ENCODE assay signal across 10 mouse cellular contexts in the genomic region with DNA sequence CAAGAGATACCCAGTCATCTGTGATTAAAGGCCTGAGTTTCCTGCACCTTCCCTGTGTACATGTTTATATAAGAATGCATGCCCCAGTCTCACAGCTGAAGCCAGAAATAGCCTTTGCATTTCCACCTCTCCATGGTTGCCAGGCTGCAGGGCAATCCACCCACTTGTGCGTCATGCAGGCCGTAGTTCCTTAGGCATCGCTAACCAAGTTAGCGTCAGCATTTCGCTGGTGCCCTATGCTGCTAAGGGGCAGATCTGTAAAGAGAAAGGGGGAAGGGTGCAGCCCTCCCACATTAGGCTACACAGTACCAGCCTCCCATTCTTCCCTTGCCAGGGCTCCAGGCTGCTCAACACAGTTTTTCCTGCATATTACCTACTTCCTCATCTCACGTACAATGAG.
DNase-seq lines count a peak whose midpoint lies in the region; ATAC-seq and TF ChIP-seq lines count a peak whose summit lies in the region.
"Had no signal": no experiment of that assay in that cellular context is flagged by ENCODE, and none has a peak within 500 bp of the region (broad histone marks: within the 10 kb centered on the region; RNA-seq: fewer than 3 reads in every experiment).

No protein-coding gene starts in this region.

- no peaks in the 10 kb centered on the region for H3K36me3 ChIP-seq in kidney, postnatal 0 days (ENCODE audit: insufficient read depth, low read length)
- no peaks in the 10 kb centered on the region for H3K36me3 ChIP-seq in kidney, embryonic 15.5 days
- H3K36me3 ChIP-seq in heart, embryonic 11.5 days (ENCODE audit: control insufficient read depth, insufficient read depth, low read length), result no peaks in the 10 kb centered on the region

- no peak for ATAC-seq in kidney, postnatal 0 days (replicated peaks; ENCODE audit: low FRiP score, low read depth)
- ATAC-seq in kidney, embryonic 15.5 days (replicated peaks; ENCODE audit: low FRiP score), result no peak
- ATAC-seq in heart, embryonic 11.5 days (replicated peaks; ENCODE audit: insufficient number of reproducible peaks, low FRiP score, low TSS enrichment), result no peak

- H3K4me2 ChIP-seq in kidney, postnatal 0 days (ENCODE audit: low read length), result no peak overlapping the region
- H3K4me2 ChIP-seq in kidney, embryonic 15.5 days, result no peak overlapping the region
- H3K4me2 ChIP-seq in heart, embryonic 11.5 days, result peak overlapping the region; percentile 12; the same call in 1 of the 2 replicates

- TF ChIP-seq CTCF in kidney, postnatal 0 days (IDR thresholded peaks at IDR 0.05; ENCODE audit: low read depth), result no peak
- TF ChIP-seq CTCF in cortical plate, adult 2 months (IDR thresholded peaks at IDR 0.05; ENCODE audit: extremely low read depth, insufficient read depth, low read length), result no peak

- H3K9me3 ChIP-seq in kidney, postnatal 0 days (replicated peaks; ENCODE audit: low read length), result no peaks in the 10 kb centered on the region
- no peaks in the 10 kb centered on the region for H3K9me3 ChIP-seq in kidney, embryonic 15.5 days (replicated peaks)
- H3K9me3 ChIP-seq in heart, embryonic 11.5 days (replicated peaks; ENCODE audit: control insufficient read depth, low read length), result no peaks in the 10 kb centered on the region

- no peak overlapping the region for H3K4me3 ChIP-seq in kidney, postnatal 0 days (replicated peaks; ENCODE audit: low read depth, low read length)
- H3K4me3 ChIP-seq in kidney, embryonic 15.5 days (replicated peaks), result no peak overlapping the region
- no peak overlapping the region for H3K4me3 ChIP-seq in cortical plate, adult 2 months (ENCODE audit: insufficient read depth, low read length)
- no peak overlapping the region for H3K4me3 ChIP-seq in heart, embryonic 11.5 days (ENCODE audit: low read depth, low read length)

- H3K9ac ChIP-seq in kidney, postnatal 0 days (ENCODE audit: low read depth, low read length), result no peak overlapping the region
- H3K9ac ChIP-seq in kidney, embryonic 15.5 days, result no peak overlapping the region
- H3K9ac ChIP-seq in heart, embryonic 11.5 days (ENCODE audit: low read depth, low read length), result no peak overlapping the region

- WGBS in kidney, postnatal 0 days, result 60% methylated on average over 6 of the region's 6 CpGs
- 61% methylated on average over 6 of the region's 6 CpGs for WGBS in kidney, embryonic 15.5 days
- WGBS in heart, embryonic 11.5 days (ENCODE audit: insufficient replicate concordance), result 58% methylated on average over 6 of the region's 6 CpGs

- no peaks in the 10 kb centered on the region for H3K27me3 ChIP-seq in kidney, postnatal 0 days (ENCODE audit: insufficient read depth, low read length)
- H3K27me3 ChIP-seq in kidney, embryonic 15.5 days, result no peaks in the 10 kb centered on the region
- no peaks in the 10 kb centered on the region for H3K27me3 ChIP-seq in heart, embryonic 11.5 days (ENCODE audit: control insufficient read depth, insufficient read depth, low read length)

- H3K4me1 ChIP-seq in kidney, postnatal 0 days (replicated peaks; ENCODE audit: insufficient read depth, low read length), result no peaks in the 10 kb centered on the region
- 0 out of 2 replicates have a peak, but pooled peaks cover 4% of the 10 kb centered on the region for H3K4me1 ChIP-seq in kidney, embryonic 15.5 days
- H3K4me1 ChIP-seq in cortical plate, adult 2 months (ENCODE audit: control insufficient read depth, insufficient read depth, low read length), result peaks cover 15% of the 10 kb centered on the region
- no peaks in the 10 kb centered on the region for H3K4me1 ChIP-seq in heart, embryonic 11.5 days (ENCODE audit: control insufficient read depth, insufficient read depth, low read length)

- TF ChIP-seq POLR2A in cortical plate, adult 2 months (IDR thresholded peaks at IDR 0.05; ENCODE audit: extremely low read depth, insufficient read depth, low read length), result no peak

- H3K27ac ChIP-seq in kidney, postnatal 0 days, result no peak overlapping the region
- no peak overlapping the region for H3K27ac ChIP-seq in kidney, embryonic 15.5 days
- 0 out of 2 replicates have a peak overlapping the region, but pooled peaks have one; percentile 0 for H3K27ac ChIP-seq in cortical plate, adult 2 months (ENCODE audit: insufficient read depth, low read length)
- no peak overlapping the region for H3K27ac ChIP-seq in heart, embryonic 11.5 days (ENCODE audit: low read depth, low read length)

- intact Hi-C loops in left cerebral cortex, postnatal 25 days (cut with DNase I), result loop anchor here (5.0 to 10.0 kb wide), 5 partner anchors 107 to 707 kb away; no protein-coding TSS in a partner anchor

- DNase-seq in kidney, postnatal 0 days (ENCODE audit: low spot score), result peak; percentile 18
- DNase-seq in left cerebral cortex, postnatal 25 days (ENCODE audit: low spot score in 2 of 2), result peak; percentile 45 to 83
- no peak for DNase-seq in ovary, postnatal 36 days (ENCODE audit: low spot score)
- DNase-seq in gastrocnemius, adult 18-20 months (ENCODE audit: low spot score), result no peak
- DNase-seq in cerebellum, postnatal 4 days (ENCODE audit: low spot score in 2 of 2), result no peak
- DNase-seq: cerebellum, adult 9-11 months; thymus, adult 18-20 months had no signal

Comparison
In these comparisons a context has a peak if more than half of its experiments do, and no peak if none do; other contexts are left out.
1. DNase-seq: peak in kidney, postnatal 0 days (single experiment) and left cerebral cortex, postnatal 25 days (2 of 2); none in ovary, postnatal 36 days (single experiment), gastrocnemius, adult 18-20 months (single experiment) and cerebellum, postnatal 4 days (0 of 2).